Mouse (Mus musculus): ENCODE data around the gene Rrp8. TPM values are rescaled to one million over a fixed set of nuclear protein-coding genes. Genes with fewer than 3 reads are reported as not detected.

The Rrp8 gene
- polyA plus RNA-seq, 1 experiment, result 16.3 TPM

DNA sequence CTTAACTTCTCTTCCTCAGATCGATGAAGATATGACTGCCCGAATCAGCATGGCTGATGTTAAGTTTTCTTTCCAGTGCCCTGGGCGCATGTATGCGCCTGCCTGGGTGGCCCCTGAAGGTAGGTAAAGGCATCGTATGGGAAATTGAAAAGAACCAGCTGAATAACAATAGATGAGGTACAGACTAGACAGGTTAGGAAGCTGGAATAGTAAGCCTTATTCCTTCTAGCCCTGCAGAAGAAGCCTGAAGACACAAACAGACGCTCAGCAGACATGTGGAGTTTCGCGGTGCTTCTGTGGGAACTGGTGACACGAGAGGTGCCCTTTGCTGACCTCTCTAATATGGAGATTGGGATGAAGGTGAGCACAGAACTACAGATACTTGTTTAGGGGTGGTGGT, 4.8 kb upstream of the Rrp8 start:
- DNase-seq, result no peak
- H3K36me3 ChIP-seq (ENCODE audit: control insufficient read depth, insufficient read depth, low read length), result peaks cover 25% of the 10 kb centered on the region
- H3K4me1 ChIP-seq (replicated peaks; ENCODE audit: control insufficient read depth, insufficient read depth, low read length), result peaks cover 16% of the 10 kb centered on the region
- no peak overlapping the region for H3K27ac ChIP-seq (ENCODE audit: control insufficient read depth, insufficient read depth, low read length)
- TF ChIP-seq POLR2A (IDR thresholded peaks at IDR 0.05; ENCODE audit: control insufficient read depth, extremely low read depth, insufficient read depth, low read length, poor library complexity) (no peak), CTCF (IDR thresholded peaks at IDR 0.05; ENCODE audit: borderline replicate concordance, control insufficient read depth, extremely low read depth, insufficient read depth, low read length, poor library complexity) (no peak)
- H3K4me3 ChIP-seq (ENCODE audit: control insufficient read depth, insufficient read depth, low read length), result no peak overlapping the region
- no peaks in the 10 kb centered on the region for H3K27me3 ChIP-seq (ENCODE audit: control insufficient read depth, insufficient read depth, low read length)
- WGBS, result 98% methylated on average over 9 of the region's 9 CpGs

DNA sequence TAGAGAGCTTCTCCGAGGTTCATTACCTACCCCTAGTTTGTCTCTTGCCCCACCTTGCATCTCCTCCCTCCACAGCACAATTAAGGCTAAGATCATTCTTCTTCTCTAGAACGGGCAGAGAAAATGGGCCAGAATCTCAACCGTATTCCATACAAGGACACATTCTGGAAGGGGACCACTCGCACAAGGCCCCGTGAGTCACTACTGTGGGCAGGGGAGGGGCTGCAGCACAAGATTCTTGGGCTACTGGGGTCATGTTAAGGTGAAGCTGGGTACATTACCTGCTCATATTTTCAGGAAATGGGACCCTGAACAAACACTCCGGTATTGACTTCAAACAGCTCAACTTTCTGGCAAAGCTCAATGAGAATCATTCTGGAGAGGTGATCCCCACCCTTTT, 3.7 kb upstream of the Rrp8 start:
- TF ChIP-seq CTCF (IDR thresholded peaks at IDR 0.05; ENCODE audit: borderline replicate concordance, control insufficient read depth, extremely low read depth, insufficient read depth, low read length, poor library complexity) (no peak), POLR2A (IDR thresholded peaks at IDR 0.05; ENCODE audit: control insufficient read depth, extremely low read depth, insufficient read depth, low read length, poor library complexity) (no peak)
- Histone ChIP-seq H3K27me3 (ENCODE audit: control insufficient read depth, insufficient read depth, low read length) (no peaks in the 10 kb centered on the region), H3K27ac (ENCODE audit: control insufficient read depth, insufficient read depth, low read length) (no peak overlapping the region), H3K36me3 (ENCODE audit: control insufficient read depth, insufficient read depth, low read length) (peaks cover 21% of the 10 kb centered on the region), H3K4me3 (ENCODE audit: control insufficient read depth, insufficient read depth, low read length) (no peak overlapping the region), H3K4me1 (replicated peaks; ENCODE audit: control insufficient read depth, insufficient read depth, low read length) (peaks cover 16% of the 10 kb centered on the region)
- DNase-seq, result no peak
- 98% methylated on average over 6 of the region's 6 CpGs for WGBS

DNA sequence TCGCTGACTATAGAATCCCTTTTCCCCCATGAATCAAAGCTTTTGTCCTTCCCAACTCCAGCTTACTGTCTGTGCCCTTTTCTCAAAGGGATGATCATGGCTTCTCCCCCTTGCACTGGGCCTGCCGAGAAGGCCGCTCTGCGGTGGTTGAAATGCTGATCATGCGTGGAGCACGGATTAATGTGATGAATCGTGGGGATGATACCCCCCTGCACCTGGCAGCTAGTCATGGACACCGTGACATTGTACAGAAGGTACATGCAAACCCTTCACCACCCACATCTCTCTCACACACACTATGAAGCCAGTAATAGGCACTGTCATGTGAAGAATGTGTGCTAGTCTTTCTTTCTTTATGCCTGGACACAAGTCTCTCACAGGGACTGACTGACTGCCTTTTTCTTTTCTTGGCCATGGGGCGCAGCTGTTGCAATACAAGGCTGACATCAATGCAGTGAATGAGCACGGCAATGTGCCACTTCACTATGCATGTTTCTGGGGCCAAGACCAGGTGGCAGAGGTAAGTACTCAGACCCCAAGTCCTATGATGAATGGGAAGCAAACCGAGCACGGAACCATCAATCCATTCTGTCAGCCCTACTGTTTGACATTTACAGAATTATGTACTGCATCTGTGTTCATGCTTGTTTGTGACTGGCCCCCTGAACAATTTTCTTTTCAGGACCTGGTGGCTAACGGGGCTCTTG, 3.1 kb upstream of the Rrp8 start:
- 94% methylated on average over 13 of the region's 13 CpGs for WGBS

DNA sequence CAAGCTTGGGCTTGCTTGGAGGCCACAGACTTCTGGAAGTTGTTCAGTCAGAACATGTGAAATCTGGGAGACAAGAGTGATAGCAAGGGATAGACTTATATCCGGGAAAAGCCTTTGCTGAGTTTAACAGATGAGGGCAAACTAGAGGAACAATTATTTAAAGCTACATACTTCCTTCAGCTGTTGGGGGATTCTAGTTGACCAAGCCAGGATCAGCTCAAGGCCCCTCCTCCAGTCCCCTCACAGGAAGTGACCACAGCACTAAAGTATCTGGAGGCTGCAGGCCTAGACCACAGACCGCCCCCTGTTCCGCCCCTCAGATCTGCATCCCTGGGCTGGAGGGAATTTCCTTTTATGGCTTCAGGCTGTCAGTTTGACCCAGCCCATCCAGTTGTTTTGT, 1.8 kb upstream of the Rrp8 start:
- H3K4me1 ChIP-seq (replicated peaks; ENCODE audit: control insufficient read depth, insufficient read depth, low read length), result peaks cover 16% of the 10 kb centered on the region
- 53% methylated on average over 3 of the region's 3 CpGs for WGBS
- H3K27me3 ChIP-seq (ENCODE audit: control insufficient read depth, insufficient read depth, low read length), result no peaks in the 10 kb centered on the region
- no peak overlapping the region for H3K27ac ChIP-seq (ENCODE audit: control insufficient read depth, insufficient read depth, low read length)
- no peak for TF ChIP-seq POLR2A (IDR thresholded peaks at IDR 0.05; ENCODE audit: control insufficient read depth, extremely low read depth, insufficient read depth, low read length, poor library complexity)
- no peak for TF ChIP-seq CTCF (IDR thresholded peaks at IDR 0.05; ENCODE audit: borderline replicate concordance, control insufficient read depth, extremely low read depth, insufficient read depth, low read length, poor library complexity)
- no peak for DNase-seq
- H3K36me3 ChIP-seq (ENCODE audit: control insufficient read depth, insufficient read depth, low read length), result peaks cover 25% of the 10 kb centered on the region
- no peak overlapping the region for H3K4me3 ChIP-seq (ENCODE audit: control insufficient read depth, insufficient read depth, low read length)

More for the DNA sequence above, 3.1 kb upstream of the Rrp8 start:
- H3K4me3 ChIP-seq (ENCODE audit: control insufficient read depth, insufficient read depth, low read length), result no peak overlapping the region
- no peak for DNase-seq
- no peaks in the 10 kb centered on the region for H3K27me3 ChIP-seq (ENCODE audit: control insufficient read depth, insufficient read depth, low read length)
- no peak overlapping the region for H3K27ac ChIP-seq (ENCODE audit: control insufficient read depth, insufficient read depth, low read length)
- H3K36me3 ChIP-seq (ENCODE audit: control insufficient read depth, insufficient read depth, low read length), result peaks cover 21% of the 10 kb centered on the region
- H3K4me1 ChIP-seq (replicated peaks; ENCODE audit: control insufficient read depth, insufficient read depth, low read length), result peaks cover 16% of the 10 kb centered on the region
- TF ChIP-seq CTCF (IDR thresholded peaks at IDR 0.05; ENCODE audit: borderline replicate concordance, control insufficient read depth, extremely low read depth, insufficient read depth, low read length, poor library complexity) (no peak), POLR2A (IDR thresholded peaks at IDR 0.05; ENCODE audit: control insufficient read depth, extremely low read depth, insufficient read depth, low read length, poor library complexity) (no peak)

DNA sequence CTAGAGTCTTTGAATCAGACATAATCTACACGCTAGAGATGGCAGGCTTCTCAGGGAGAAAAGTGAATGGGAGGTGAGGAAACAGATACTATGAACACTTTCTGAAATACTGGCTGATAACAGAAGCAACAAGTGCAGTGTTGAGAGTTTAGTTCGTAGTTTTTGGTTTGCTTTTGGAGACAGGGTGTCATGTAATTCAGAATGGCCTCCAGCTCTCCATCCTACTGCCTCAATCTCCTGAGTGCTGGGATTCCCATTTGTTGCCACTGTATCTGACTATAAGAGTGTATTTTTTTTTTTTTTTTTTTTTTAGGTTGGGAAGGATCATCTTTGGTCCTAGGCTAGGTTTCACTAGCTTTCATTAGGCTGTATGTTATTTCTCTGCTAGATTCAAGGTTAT, 1.1 kb upstream of the Rrp8 start:
- DNase-seq, result no peak
- TF ChIP-seq POLR2A (IDR thresholded peaks at IDR 0.05; ENCODE audit: control insufficient read depth, extremely low read depth, insufficient read depth, low read length, poor library complexity) (no peak), CTCF (IDR thresholded peaks at IDR 0.05; ENCODE audit: borderline replicate concordance, control insufficient read depth, extremely low read depth, insufficient read depth, low read length, poor library complexity) (no peak)
- Histone ChIP-seq H3K27me3 (ENCODE audit: control insufficient read depth, insufficient read depth, low read length) (no peaks in the 10 kb centered on the region), H3K4me3 (ENCODE audit: control insufficient read depth, insufficient read depth, low read length) (no peak overlapping the region), H3K4me1 (replicated peaks; ENCODE audit: control insufficient read depth, insufficient read depth, low read length) (peaks cover 12% of the 10 kb centered on the region), H3K36me3 (ENCODE audit: control insufficient read depth, insufficient read depth, low read length) (peaks cover 32% of the 10 kb centered on the region), H3K27ac (ENCODE audit: control insufficient read depth, insufficient read depth, low read length) (no peak overlapping the region)
- 58% methylated on average over 2 of the region's 2 CpGs for WGBS

DNA sequence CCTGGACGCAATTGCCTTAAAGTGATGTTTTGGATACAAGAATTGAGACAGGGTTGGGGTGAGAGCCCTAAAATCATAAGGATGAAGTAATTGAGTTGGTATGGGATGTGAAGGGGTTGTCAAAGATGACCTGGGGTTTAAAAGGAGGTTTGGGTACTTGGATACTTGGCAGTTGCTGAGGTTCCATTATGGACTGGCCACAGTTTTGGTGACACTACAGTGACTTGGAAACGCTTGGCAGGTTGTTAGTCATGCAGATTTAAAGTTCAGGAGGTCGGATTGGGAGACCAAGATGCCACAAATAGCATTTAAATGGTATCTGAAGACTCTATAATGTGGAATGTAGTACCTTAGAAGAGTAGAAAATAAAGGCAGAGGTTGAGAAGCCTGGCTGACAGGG, 463 bp upstream of the Rrp8 start:
- DNase-seq, result no peak
- Histone ChIP-seq H3K36me3 (ENCODE audit: control insufficient read depth, insufficient read depth, low read length) (peaks cover 38% of the 10 kb centered on the region), H3K27ac (ENCODE audit: control insufficient read depth, insufficient read depth, low read length) (no peak overlapping the region), H3K4me1 (replicated peaks; ENCODE audit: control insufficient read depth, insufficient read depth, low read length) (0 out of 2 replicates have a peak, but pooled peaks cover 6% of the 10 kb centered on the region), H3K27me3 (ENCODE audit: control insufficient read depth, insufficient read depth, low read length) (no peaks in the 10 kb centered on the region), H3K4me3 (ENCODE audit: control insufficient read depth, insufficient read depth, low read length) (no peak overlapping the region)
- 53% methylated on average over 3 of the region's 3 CpGs for whole genome bisulfite sequencing
- TF ChIP-seq CTCF (IDR thresholded peaks at IDR 0.05; ENCODE audit: borderline replicate concordance, control insufficient read depth, extremely low read depth, insufficient read depth, low read length, poor library complexity) (no peak), POLR2A (IDR thresholded peaks at IDR 0.05; ENCODE audit: control insufficient read depth, extremely low read depth, insufficient read depth, low read length, poor library complexity) (no peak)
